Mouse (Mus musculus) CH12.LX (cell line): ENCODE results near the gene Mettl11b. TPM values are rescaled to one million over a fixed set of nuclear protein-coding genes. Genes with fewer than 3 reads are reported as not detected.

Experiments used
- DNase-seq: peaks from one replicate; pipeline ENCODE4 v3.0.0-alpha.2; 2013; ENCODE audit errors: extremely low read depth
- H3K27ac ChIP-seq: 2 replicates; pipeline ENCODE4 v1.5.1; 2012; ENCODE audit warnings: low read depth, mild to moderate bottlenecking, control low read depth, moderate library complexity; ENCODE audit not compliant: insufficient read depth
- H3K27me3 ChIP-seq: replicated peaks from 2 replicates; pipeline ENCODE3; 2012; ENCODE audit warnings: inconsistent platforms
- H3K36me3 ChIP-seq, 2 experiments: replicated peaks in 1 of 2; 2 replicates each; pipeline versions ENCODE3 to v1.6.1; 2012; ENCODE audit warnings: inconsistent platforms in 1 of 2, low read length in 1 of 2, mild to moderate bottlenecking in 1 of 2, mixed read lengths in 1 of 2, moderate library complexity in 1 of 2; ENCODE audit not compliant: control insufficient read depth in 1 of 2, insufficient read depth in 1 of 2
- H3K4me1 ChIP-seq, 2 experiments: 2 replicates each; pipeline ENCODE4 v1.6.1; 2012; ENCODE audit warnings: inconsistent platforms in 1 of 2, moderate library complexity in 1 of 2; ENCODE audit not compliant: insufficient read depth in 2 of 2, control insufficient read depth in 1 of 2
- H3K4me2 ChIP-seq: 2 replicates; pipeline ENCODE4 v1.6.1; 2012; ENCODE audit warnings: low read depth, mild to moderate bottlenecking, control low read depth; ENCODE audit not compliant: poor library complexity, insufficient read depth, severe bottlenecking
- H3K4me3 ChIP-seq, 3 experiments: fragments of 150-350 bp in 1 of 3; sonication (generic) in 1 of 3; replicated peaks in 1 of 3; 2 replicates each; pipeline versions ENCODE3 to v1.5.1; 2011 to 2012; ENCODE audit warnings: low read depth in 2 of 3, low read length in 2 of 3, mild to moderate bottlenecking in 2 of 3, moderate library complexity in 2 of 3, control low read depth in 1 of 3, improper control_type of control experiment in 1 of 3, inconsistent platforms in 1 of 3, mixed read lengths in 1 of 3; ENCODE audit not compliant: poor library complexity in 1 of 3
- H3K79me2 ChIP-seq: replicated peaks from 2 replicates; pipeline ENCODE4 v1.6.1; 2012; ENCODE audit warnings: mild to moderate bottlenecking, moderate library complexity; ENCODE audit not compliant: control insufficient read depth, poor library complexity, insufficient read depth, severe bottlenecking; ENCODE audit errors: extremely low read depth
- H3K9ac ChIP-seq: 2 replicates; pipeline ENCODE4 v1.6.1; 2012; ENCODE audit warnings: low read depth, mild to moderate bottlenecking, control low read depth, moderate library complexity; ENCODE audit not compliant: insufficient read depth
- H3K9me3 ChIP-seq: replicated peaks from 2 replicates; pipeline ENCODE3; 2012; ENCODE audit warnings: low read length, inconsistent platforms, mixed read lengths
- BHLHE40 ChIP-seq: IDR thresholded peaks from 2 replicates; pipeline ENCODE4 v1.6.1; 2011; ENCODE audit warnings: mild to moderate bottlenecking, low read depth, low read length, improper control_type of control experiment
- CHD2 ChIP-seq: IDR thresholded peaks from 2 replicates; pipeline ENCODE4 v1.6.1; 2011; ENCODE audit warnings: low read length, improper control_type of control experiment
- CTCF ChIP-seq, 2 experiments: IDR thresholded peaks in 1 of 2; conservative IDR thresholded peaks in 1 of 2; 2 replicates each; pipeline ENCODE4 v1.5.1; 2011 to 2012; ENCODE audit warnings: low read depth in 2 of 2, low read length in 2 of 2, improper control_type of control experiment in 1 of 2, inconsistent platforms in 1 of 2, mild to moderate bottlenecking in 1 of 2, moderate library complexity in 1 of 2
- E2F4 ChIP-seq: IDR thresholded peaks from 2 replicates; pipeline ENCODE4 v1.6.1; 2011; ENCODE audit warnings: low read depth, low read length, improper control_type of control experiment; ENCODE audit not compliant: insufficient replicate concordance
- GABPA ChIP-seq: IDR thresholded peaks from 2 replicates; pipeline ENCODE4 v1.6.1; 2012; ENCODE audit warnings: low read depth, low read length, improper control_type of control experiment, inconsistent platforms; ENCODE audit not compliant: insufficient replicate concordance
- IRF4 ChIP-seq: IDR thresholded peaks from 2 replicates; pipeline ENCODE4 v1.6.1; 2014; ENCODE audit warnings: low read depth, mild to moderate bottlenecking, inconsistent platforms, low read length, improper control_type of control experiment
- JUND ChIP-seq: conservative IDR thresholded peaks from 2 replicates; pipeline ENCODE4 v1.6.1; 2011; ENCODE audit warnings: low read depth, low read length, improper control_type of control experiment
- MAFK ChIP-seq: IDR thresholded peaks from 2 replicates; pipeline ENCODE4 v1.6.1; 2011; ENCODE audit warnings: low read length, improper control_type of control experiment; ENCODE audit not compliant: insufficient replicate concordance
- MAX ChIP-seq: IDR thresholded peaks from 2 replicates; pipeline ENCODE4 v1.6.1; 2011; ENCODE audit warnings: low read length, improper control_type of control experiment
- MAZ ChIP-seq: IDR thresholded peaks from 2 replicates; pipeline ENCODE4 v1.6.1; 2012; ENCODE audit warnings: low read depth, mild to moderate bottlenecking, inconsistent platforms, low read length, improper control_type of control experiment, moderate library complexity
- MEF2A ChIP-seq: IDR thresholded peaks from 2 replicates; pipeline ENCODE4 v1.6.1; 2014; ENCODE audit warnings: low read depth, mild to moderate bottlenecking, inconsistent platforms, low read length, improper control_type of control experiment, borderline replicate concordance
- MXI1 ChIP-seq: IDR thresholded peaks from 2 replicates; pipeline ENCODE4 v1.6.1; 2011; ENCODE audit warnings: mild to moderate bottlenecking, low read depth, low read length, improper control_type of control experiment
- MYC ChIP-seq: IDR thresholded peaks from 2 replicates; pipeline ENCODE4 v1.6.1; 2011; ENCODE audit warnings: low read depth, mild to moderate bottlenecking, improper control_type of control experiment, low read length
- NELFE ChIP-seq: IDR thresholded peaks from 2 replicates; pipeline ENCODE4 v1.6.1; 2011; ENCODE audit warnings: low read depth, low read length, improper control_type of control experiment
- PAX5 ChIP-seq: IDR thresholded peaks from 2 replicates; pipeline ENCODE4 v1.6.1; 2012; ENCODE audit warnings: low read length, inconsistent platforms, mixed read lengths
- POLR2AphosphoS2 ChIP-seq: IDR thresholded peaks from 2 replicates; pipeline ENCODE4 v1.6.1; 2011; ENCODE audit warnings: low read depth, low read length, improper control_type of control experiment
- RAD21 ChIP-seq: IDR thresholded peaks from 2 replicates; pipeline ENCODE4 v1.6.1; 2011; ENCODE audit warnings: low read depth, mild to moderate bottlenecking, low read length, improper control_type of control experiment, moderate library complexity
- SIN3A ChIP-seq: IDR thresholded peaks from 2 replicates; pipeline ENCODE4 v1.6.1; 2012; ENCODE audit warnings: low read length, improper control_type of control experiment, inconsistent platforms
- TBP ChIP-seq: conservative IDR thresholded peaks from 2 replicates; pipeline ENCODE4 v1.6.1; 2011; ENCODE audit warnings: low read depth, low read length, improper control_type of control experiment
- TCF12 ChIP-seq: IDR thresholded peaks from 2 replicates; pipeline ENCODE4 v1.6.1; 2014; ENCODE audit warnings: low read depth, mild to moderate bottlenecking, inconsistent platforms, low read length, improper control_type of control experiment
- USF1 ChIP-seq: IDR thresholded peaks from 2 replicates; pipeline ENCODE4 v1.6.1; 2014; ENCODE audit warnings: low read depth, mild to moderate bottlenecking, inconsistent platforms, low read length, improper control_type of control experiment
- USF2 ChIP-seq: conservative IDR thresholded peaks from 2 replicates; pipeline ENCODE4 v1.6.1; 2011; ENCODE audit warnings: low read depth, low read length, improper control_type of control experiment
- ZKSCAN1 ChIP-seq: IDR thresholded peaks from 2 replicates; pipeline ENCODE4 v1.6.1; 2012; ENCODE audit warnings: low read depth, inconsistent platforms, low read length, improper control_type of control experiment, borderline replicate concordance
- ZMIZ1 ChIP-seq: IDR thresholded peaks from 2 replicates; pipeline ENCODE4 v1.6.1; 2012; ENCODE audit warnings: low read depth, mild to moderate bottlenecking, inconsistent platforms, low read length, improper control_type of control experiment
- ZNF384 ChIP-seq: IDR thresholded peaks from 2 replicates; pipeline ENCODE4 v1.6.1; 2012; ENCODE audit warnings: low read depth, low read length, improper control_type of control experiment, inconsistent platforms
- dilution Hi-C: fragments of 300-500 bp; cut with MboI; formaldehyde crosslinking; loops from 2 replicates; pipeline ENCODE4 v1.14.3; 2020; ENCODE audit warnings: low sequenced_read_pairs; ENCODE audit not compliant: extremely low pct_unique_long_range_greater_than_20kb, extremely low pct_ligation_motif_present
- in situ Hi-C: fragments of 300-500 bp; cut with MboI; formaldehyde crosslinking; loops from 3 replicates; pipeline ENCODE4 v1.14.3; 2019; ENCODE audit warnings: low sequenced_read_pairs, low pct_ligation_motif_present, low pct_unique_long_range_greater_than_20kb, mixed read lengths
- polyA plus RNA-seq: library from polyadenylated mRNA; unstranded; fragments of >175 nt; gene quantifications from 2 replicates; pipeline ENCODE4 v1.2.1, GENCODE M21; 2012; ENCODE audit warnings: low read depth; ENCODE audit not compliant: insufficient read length
- total RNA-seq, 2 experiments: library from RNA; depleted of rRNA; stranded (reverse); fragments of 300-350 nt in 1 of 2; fragments of >200 nt in 1 of 2; gene quantifications; 2 replicates each; pipeline ENCODE4 v1.2.3; 2012 to 2014

Gene Mettl11b
- total and polyA plus RNA-seq, 3 experiments, result not detected

DNA sequence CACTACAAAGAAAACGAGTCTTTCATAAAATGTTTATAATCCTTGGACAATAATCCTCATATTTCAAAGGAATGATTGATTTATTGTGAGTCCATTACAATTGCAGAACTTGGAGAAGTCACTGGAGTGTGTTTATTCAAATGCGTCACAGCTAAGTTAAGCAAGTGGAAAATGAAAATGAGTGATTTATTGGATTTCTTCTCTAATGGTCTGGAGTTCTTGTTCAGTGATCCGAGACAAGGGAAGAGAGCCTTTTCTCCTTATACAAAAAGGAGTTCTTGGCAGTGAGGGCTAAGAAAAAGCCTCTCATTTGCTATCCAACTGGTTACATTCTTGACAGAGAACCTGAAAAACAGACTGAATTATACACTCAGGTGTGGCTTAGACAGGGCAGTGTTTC, 42.9 kb downstream of the Mettl11b start:
- H3K4me2 ChIP-seq, result no peak overlapping the region
- H3K4me3 ChIP-seq, result no peak overlapping the region
- no peaks in the 10 kb centered on the region for H3K79me2 ChIP-seq
- TF ChIP-seq USF1 (no peak), ZMIZ1 (no peak), MAX (no peak), MYC (no peak), ZNF384 (no peak), TBP (no peak), GABPA (no peak), MAFK (no peak), CHD2 (no peak)
- TF ChIP-seq, all 38 proteins: peak for 0
- in situ Hi-C loops, result no loop called here
- no peak overlapping the region for H3K9ac ChIP-seq
- no peaks in the 10 kb centered on the region for H3K27me3 ChIP-seq
- DNase-seq, result no peak
- no peaks in the 10 kb centered on the region for H3K4me1 ChIP-seq
- dilution Hi-C loops, result no loop called here
- H3K36me3 ChIP-seq, result no peaks in the 10 kb centered on the region
- no peak overlapping the region for H3K27ac ChIP-seq
- no peaks in the 10 kb centered on the region for H3K9me3 ChIP-seq

DNA sequence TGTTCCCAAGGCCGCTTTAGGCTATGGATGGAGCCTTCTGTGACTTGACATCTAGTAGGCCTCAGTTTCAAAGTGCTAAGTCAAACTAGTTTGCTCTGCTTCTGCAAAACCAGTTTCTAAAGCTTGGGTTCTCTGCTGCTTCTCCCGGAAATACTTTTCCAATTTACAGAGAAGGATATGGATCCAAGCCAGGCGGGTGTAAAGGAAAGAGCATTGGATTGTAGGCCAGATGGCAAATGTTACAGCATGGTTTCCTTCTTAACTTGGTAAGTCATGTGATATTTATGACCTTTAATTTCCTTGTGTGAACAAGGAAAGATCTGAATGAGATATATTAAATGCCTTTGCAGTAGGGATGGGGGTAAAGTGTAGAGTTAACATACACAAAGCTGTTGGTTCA, 52.2 kb downstream of the Mettl11b start:
- dilution Hi-C loops (no loop called here), in situ Hi-C loops (no loop called here)
- Histone ChIP-seq H3K27me3 (no peaks in the 10 kb centered on the region), H3K9ac (no peak overlapping the region), H3K27ac (no peak overlapping the region), H3K9me3 (no peaks in the 10 kb centered on the region), H3K79me2 (no peaks in the 10 kb centered on the region), H3K36me3 (no peaks in the 10 kb centered on the region), H3K4me3 (no peak overlapping the region), H3K4me1 (no peaks in the 10 kb centered on the region), H3K4me2 (no peak overlapping the region)
- TF ChIP-seq MEF2A, result no peak
- TF ChIP-seq USF2, result no peak
- DNase-seq, result no peak

DNA sequence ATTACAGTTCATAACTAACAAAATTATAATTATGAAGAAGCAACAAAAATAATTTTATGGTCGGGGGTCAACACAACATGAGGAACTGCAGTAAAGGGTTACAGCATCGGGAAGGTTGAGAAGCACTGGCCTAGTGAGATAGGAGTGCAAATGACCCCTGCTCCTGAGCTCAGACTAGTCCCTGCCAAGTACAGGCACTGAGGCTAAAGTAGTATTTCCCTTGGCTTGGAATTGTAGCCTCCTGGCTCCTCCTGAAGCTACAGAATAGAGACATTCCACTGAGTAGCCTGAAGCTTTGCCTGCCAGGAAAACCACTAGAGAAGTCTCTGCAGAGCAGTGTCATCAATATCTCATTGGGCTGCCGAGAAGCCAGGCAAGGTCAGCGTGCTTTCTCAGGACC, 53.7 kb downstream of the Mettl11b start:
- H3K27ac ChIP-seq, result no peak overlapping the region
- no peaks in the 10 kb centered on the region for H3K9me3 ChIP-seq
- H3K36me3 ChIP-seq, result no peaks in the 10 kb centered on the region
- no peaks in the 10 kb centered on the region for H3K79me2 ChIP-seq
- dilution Hi-C loops, result no loop called here
- H3K27me3 ChIP-seq, result no peaks in the 10 kb centered on the region
- no peak overlapping the region for H3K4me2 ChIP-seq
- DNase-seq, result no peak
- H3K4me3 ChIP-seq, result no peak overlapping the region
- TF ChIP-seq RAD21 (no peak), SIN3A (no peak), E2F4 (no peak), POLR2AphosphoS2 (no peak), PAX5 (no peak), MAZ (no peak), JUND (no peak), USF2 (no peak), MYC (no peak), CHD2 (no peak), ZNF384 (no peak), IRF4 (no peak), TCF12 (no peak), MXI1 (no peak), ZKSCAN1 (no peak), NELFE (no peak), USF1 (no peak), CTCF (conservative IDR thresholded peaks at IDR 0.05 in 1 of 2, IDR thresholded peaks at IDR 0.05 in 1 of 2; ENCODE audit: low read depth in 2 of 2, low read length in 2 of 2) (no peak), BHLHE40 (no peak)
- in situ Hi-C loops, result no loop called here
- no peak overlapping the region for H3K9ac ChIP-seq
- no peaks in the 10 kb centered on the region for H3K4me1 ChIP-seq
